Comparison of ENCODE assay signal across 8 mouse cellular contexts in genomic region chr2:25460135-25460534, GRCm38 (mm10). TPM values are rescaled to one million over a fixed set of nuclear protein-coding genes. Genes with fewer than 3 reads are reported as not detected.
DNase-seq lines count a peak whose midpoint lies in the region; ATAC-seq and TF ChIP-seq lines count a peak whose summit lies in the region.

No protein-coding gene starts in this region.

- TF ChIP-seq CTCF in E14TG2a.4 (conservative IDR thresholded peaks at IDR 0.05; ENCODE audit: low read length): no peak

- H3K36me3 ChIP-seq in heart, embryonic 13.5 days: peaks cover 21% of the 10 kb centered on the region
- no peaks in the 10 kb centered on the region for H3K36me3 ChIP-seq in E14TG2a.4 (ENCODE audit: insufficient read depth, low read length)
- H3K36me3 ChIP-seq in embryonic facial prominence, embryonic 15.5 days: 0 out of 2 replicates have a peak, but pooled peaks cover 9% of the 10 kb centered on the region
- no peaks in the 10 kb centered on the region for H3K36me3 ChIP-seq in intestine, embryonic 15.5 days
- H3K36me3 ChIP-seq in midbrain, embryonic 10.5 days: peaks cover 17% of the 10 kb centered on the region; the same call in 1 of the 2 replicates

- H3K4me1 ChIP-seq in heart, embryonic 13.5 days: peaks cover 29% of the 10 kb centered on the region
- peaks cover 48% of the 10 kb centered on the region for H3K4me1 ChIP-seq in E14TG2a.4 (replicated peaks; ENCODE audit: low read depth, low read length)
- H3K4me1 ChIP-seq in embryonic facial prominence, embryonic 15.5 days: peaks cover 33% of the 10 kb centered on the region
- peaks cover 34% of the 10 kb centered on the region for H3K4me1 ChIP-seq in intestine, embryonic 15.5 days (replicated peaks)
- H3K4me1 ChIP-seq in midbrain, embryonic 10.5 days: peaks cover 25% of the 10 kb centered on the region

- H3K4me3 ChIP-seq in heart, embryonic 13.5 days: peak overlapping the region; percentile 66
- peak overlapping the region; percentile 87 for H3K4me3 ChIP-seq in E14TG2a.4 (replicated peaks; ENCODE audit: low read length)
- peak overlapping the region; percentile 62 for H3K4me3 ChIP-seq in embryonic facial prominence, embryonic 15.5 days (replicated peaks)
- H3K4me3 ChIP-seq in intestine, embryonic 15.5 days (replicated peaks): peak overlapping the region; percentile 64
- peak overlapping the region; percentile 73 for H3K4me3 ChIP-seq in midbrain, embryonic 10.5 days

- H3K9me3 ChIP-seq in heart, embryonic 13.5 days: no peaks in the 10 kb centered on the region
- H3K9me3 ChIP-seq in E14TG2a.4 (ENCODE audit: low read length): no peaks in the 10 kb centered on the region
- no peaks in the 10 kb centered on the region for H3K9me3 ChIP-seq in embryonic facial prominence, embryonic 15.5 days (replicated peaks)
- H3K9me3 ChIP-seq in intestine, embryonic 15.5 days: no peaks in the 10 kb centered on the region
- no peaks in the 10 kb centered on the region for H3K9me3 ChIP-seq in midbrain, embryonic 10.5 days (replicated peaks)

- H3K27me3 ChIP-seq in heart, embryonic 13.5 days (replicated peaks): no peaks in the 10 kb centered on the region
- H3K27me3 ChIP-seq in E14TG2a.4 (ENCODE audit: insufficient read depth, low read length): peaks cover 33% of the 10 kb centered on the region
- no peaks in the 10 kb centered on the region for H3K27me3 ChIP-seq in embryonic facial prominence, embryonic 15.5 days
- H3K27me3 ChIP-seq in intestine, embryonic 15.5 days (replicated peaks): no peaks in the 10 kb centered on the region
- H3K27me3 ChIP-seq in midbrain, embryonic 10.5 days (ENCODE audit: low read depth, poor library complexity, severe bottlenecking): no peaks in the 10 kb centered on the region

- no peak for ATAC-seq in heart, embryonic 13.5 days (ENCODE audit: extremely low read depth, insufficient number of reproducible peaks, low FRiP score, low TSS enrichment)
- ATAC-seq in embryonic facial prominence, embryonic 15.5 days (ENCODE audit: insufficient number of reproducible peaks, low FRiP score, low TSS enrichment, low read depth): no peak
- peak; percentile 9 for ATAC-seq in intestine, embryonic 15.5 days
- no peak for ATAC-seq in inflammation-experienced regulatory T-cells, adult 6 months

- H3K4me2 ChIP-seq in heart, embryonic 13.5 days: peak overlapping the region; percentile 82
- H3K4me2 ChIP-seq in embryonic facial prominence, embryonic 15.5 days (replicated peaks): peak overlapping the region; percentile 80
- peak overlapping the region; percentile 77 for H3K4me2 ChIP-seq in intestine, embryonic 15.5 days (replicated peaks)

- H3K27ac ChIP-seq in heart, embryonic 13.5 days (replicated peaks): peak overlapping the region; percentile 93
- H3K27ac ChIP-seq in embryonic facial prominence, embryonic 15.5 days (replicated peaks): peak overlapping the region; percentile 86
- peak overlapping the region; percentile 83 for H3K27ac ChIP-seq in intestine, embryonic 15.5 days
- peak overlapping the region; percentile 87 for H3K27ac ChIP-seq in midbrain, embryonic 10.5 days (replicated peaks)

- DNase-seq in heart, adult 11 months: no peak
- no peak for DNase-seq in midbrain, embryonic 10.5 days (ENCODE audit: low spot score)
- DNase-seq in frontal cortex, postnatal 14 days (ENCODE audit: low spot score in 2 of 2): no peak

- peak overlapping the region; percentile 86 for H3K9ac ChIP-seq in heart, embryonic 13.5 days
- peak overlapping the region; percentile 54 for H3K9ac ChIP-seq in embryonic facial prominence, embryonic 15.5 days
- H3K9ac ChIP-seq in intestine, embryonic 15.5 days: peak overlapping the region; percentile 66

- 30% methylated on average over 5 of the region's 5 CpGs for WGBS in heart, embryonic 13.5 days
- WGBS in embryonic facial prominence, embryonic 15.5 days: 32% methylated on average over 5 of the region's 5 CpGs
- WGBS in intestine, embryonic 15.5 days: 29% methylated on average over 5 of the region's 5 CpGs
- WGBS in midbrain, embryonic 10.5 days: 36% methylated on average over 5 of the region's 5 CpGs

RNA-seq across cellular contexts. Expression of gene Paxx, which starts 0.8 kb away (rescaled TPM):
- 25.6 and 25.7 TPM in 2 replicates for polyA plus RNA-seq in heart, embryonic 13.5 days (2015; fragmentation: Nextera tagmentation; extraction: Ambion mirVana)
- 48.7 and 49.1 TPM in 2 replicates for polyA plus RNA-seq in embryonic facial prominence, embryonic 15.5 days (2015; fragmentation: Nextera tagmentation; extraction: Ambion mirVana)
- 28.0 and 33.2 TPM in 2 replicates for polyA plus RNA-seq in intestine, embryonic 15.5 days (2015; fragmentation: Nextera tagmentation; extraction: Ambion mirVana)
- 17.4 and 26.4 TPM in 2 replicates for polyA plus RNA-seq in midbrain, embryonic 10.5 days (2016; fragmentation: Nextera tagmentation; extraction: Ambion mirVana)
- polyA plus RNA-seq in inflammation-experienced regulatory T-cells, adult 6 months (2017; shearing (Covaris generic)): 10 to 100 TPM; 70.4 to 92.1 (median 89.2) TPM

RNA-seq across cellular contexts. Expression of gene Clic3, which starts 3.5 kb away (rescaled TPM):
- 1.8 and 2.5 TPM in 2 replicates for polyA plus RNA-seq in heart, embryonic 13.5 days (2015; fragmentation: Nextera tagmentation; extraction: Ambion mirVana)
- 72.8 and 75.5 TPM in 2 replicates for polyA plus RNA-seq in embryonic facial prominence, embryonic 15.5 days (2015; fragmentation: Nextera tagmentation; extraction: Ambion mirVana)
- polyA plus RNA-seq in intestine, embryonic 15.5 days (2015; fragmentation: Nextera tagmentation; extraction: Ambion mirVana): 2.2 and 3.0 TPM in 2 replicates
- polyA plus RNA-seq in midbrain, embryonic 10.5 days (2016; fragmentation: Nextera tagmentation; extraction: Ambion mirVana): 1.1 and 1.9 TPM in 2 replicates
- 1 to 10 TPM; 1.2 to 1.9 (median 1.6) TPM for polyA plus RNA-seq in inflammation-experienced regulatory T-cells, adult 6 months (2017; shearing (Covaris generic))

RNA-seq across cellular contexts. Expression of gene Ptgds, which starts 9.7 kb away (rescaled TPM):
- polyA plus RNA-seq in heart, embryonic 13.5 days (2015; fragmentation: Nextera tagmentation; extraction: Ambion mirVana): 19.8 and 20.7 TPM in 2 replicates
- polyA plus RNA-seq in embryonic facial prominence, embryonic 15.5 days (2015; fragmentation: Nextera tagmentation; extraction: Ambion mirVana): 18.7 and 20.8 TPM in 2 replicates
- polyA plus RNA-seq in intestine, embryonic 15.5 days (2015; fragmentation: Nextera tagmentation; extraction: Ambion mirVana): 4.6 and 5.8 TPM in 2 replicates
- 0.16 TPM in 1 of 2 replicates, not detected in the other for polyA plus RNA-seq in midbrain, embryonic 10.5 days (2016; fragmentation: Nextera tagmentation; extraction: Ambion mirVana)
- not detected for polyA plus RNA-seq in inflammation-experienced regulatory T-cells, adult 6 months (2017; shearing (Covaris generic))

RNA-seq across cellular contexts. Expression of gene Abca2, which starts 31.6 kb away (rescaled TPM):
- polyA plus RNA-seq in heart, embryonic 13.5 days (2015; fragmentation: Nextera tagmentation; extraction: Ambion mirVana): 2.7 and 3.2 TPM in 2 replicates
- polyA plus RNA-seq in embryonic facial prominence, embryonic 15.5 days (2015; fragmentation: Nextera tagmentation; extraction: Ambion mirVana): 4.0 and 4.1 TPM in 2 replicates
- 2.8 and 3.7 TPM in 2 replicates for polyA plus RNA-seq in intestine, embryonic 15.5 days (2015; fragmentation: Nextera tagmentation; extraction: Ambion mirVana)
- 6.2 and 8.1 TPM in 2 replicates for polyA plus RNA-seq in midbrain, embryonic 10.5 days (2016; fragmentation: Nextera tagmentation; extraction: Ambion mirVana)
- 10 to 100 TPM; 31.4 to 59.3 (median 41.8) TPM for polyA plus RNA-seq in inflammation-experienced regulatory T-cells, adult 6 months (2017; shearing (Covaris generic))

RNA-seq across cellular contexts. Expression of gene Lcn12, which starts 33.6 kb away (rescaled TPM):
- not detected in 2 replicates for polyA plus RNA-seq in heart, embryonic 13.5 days (2015; fragmentation: Nextera tagmentation; extraction: Ambion mirVana)
- polyA plus RNA-seq in embryonic facial prominence, embryonic 15.5 days (2015; fragmentation: Nextera tagmentation; extraction: Ambion mirVana): not detected in 2 replicates
- polyA plus RNA-seq in intestine, embryonic 15.5 days (2015; fragmentation: Nextera tagmentation; extraction: Ambion mirVana): not detected in 2 replicates
- not detected in 2 replicates for polyA plus RNA-seq in midbrain, embryonic 10.5 days (2016; fragmentation: Nextera tagmentation; extraction: Ambion mirVana)
- not detected for polyA plus RNA-seq in inflammation-experienced regulatory T-cells, adult 6 months (2017; shearing (Covaris generic))

Comparison
In these comparisons a context has a peak if more than half of its experiments do, and no peak if none do; other contexts are left out.
1. RNA of gene Clic3, which starts 3.5 kb away (polyA plus RNA-seq): 72.8 to 75.5 TPM in embryonic facial prominence, embryonic 15.5 days; 1.8 to 2.5 TPM in heart, embryonic 13.5 days, 2.2 to 3.0 TPM in intestine, embryonic 15.5 days, 1.2 to 1.9 TPM in inflammation-experienced regulatory T-cells, adult 6 months and 1.1 to 1.9 TPM in midbrain, embryonic 10.5 days; every median in the first group is over 10 times any median in the second.
2. Peak in every context shown above with its lines, with median percentiles within 50 percentile points of each other: H3K27ac ChIP-seq, H3K4me2 ChIP-seq, H3K4me3 ChIP-seq and H3K9ac ChIP-seq.